Mouse (Mus musculus): ENCODE results near the gene Slc28a3. TPM values are rescaled to one million over a fixed set of nuclear protein-coding genes. Genes with fewer than 3 reads are reported as not detected.

Gene Slc28a3
- 0.25 TPM in 2 replicates for polyA plus RNA-seq (2015; fragmentation: Nextera tagmentation; extraction: Ambion mirVana)

DNA sequence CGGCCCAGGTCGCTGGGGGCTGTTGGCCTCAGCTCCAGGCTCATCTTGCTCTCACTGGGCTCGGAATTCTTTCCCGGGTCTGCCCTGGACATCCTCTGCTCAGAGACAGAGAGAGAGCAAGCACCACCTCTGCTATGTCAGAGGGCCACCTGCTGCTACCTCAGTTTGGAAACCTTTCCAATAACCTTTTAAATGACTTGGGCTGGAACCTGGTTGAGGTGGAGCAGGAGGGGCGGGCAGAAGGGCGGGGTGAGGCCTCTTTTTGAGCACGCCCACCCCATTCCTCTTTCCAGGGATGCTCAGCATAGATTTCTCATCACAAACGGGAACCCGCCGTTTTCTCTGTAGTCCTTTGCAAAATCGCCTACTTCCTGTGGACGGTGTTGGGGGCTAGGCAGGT, at the start of gene Slc28a3:
Gene Slc28a3 (minus strand): TSS at position 162 of the 400 bp plus-strand sequence.
- Histone ChIP-seq H3K27ac (ENCODE audit: low read depth, low read length) (no peak within 1 kb of the TSS), H3K4me1 (ENCODE audit: control insufficient read depth, insufficient read depth, low read depth, low read length) (no peaks in the 10 kb centered on the region), H3K4me2 (ENCODE audit: low read length) (no peak within 1 kb of the TSS), H3K36me3 (ENCODE audit: control insufficient read depth, insufficient read depth, low read length) (no peaks in the 10 kb centered on the region), H3K9me3 (ENCODE audit: control insufficient read depth, low read length) (no peaks in the 10 kb centered on the region), H3K4me3 (ENCODE audit: low read length) (no peak within 1 kb of the TSS), H3K27me3 (replicated peaks; ENCODE audit: control insufficient read depth, insufficient read depth, low read length) (no peaks in the 10 kb centered on the region), H3K9ac (ENCODE audit: low read depth, low read length) (no peak within 1 kb of the TSS)
- no peak for ATAC-seq
- 16% methylated on average over 12 of the region's 12 CpGs for WGBS

DNA sequence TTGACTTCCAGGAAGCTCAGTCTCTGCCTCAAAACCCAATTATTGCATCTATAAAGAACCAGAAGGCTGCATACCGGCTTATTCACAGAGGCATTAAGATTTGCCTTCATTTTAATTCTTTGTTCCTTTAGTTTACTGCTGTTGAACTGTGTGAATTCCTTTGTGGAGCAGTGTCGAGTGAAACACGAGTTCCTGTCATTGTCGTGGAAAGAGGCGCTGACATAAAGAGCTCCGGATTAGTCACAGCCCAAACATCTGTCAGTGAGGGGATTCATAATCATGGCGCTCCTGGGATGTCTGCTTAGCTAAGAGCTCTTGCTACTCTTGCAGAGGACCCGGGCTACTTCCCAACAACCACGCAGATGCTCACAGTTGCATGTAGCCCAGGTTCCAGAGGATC, 47.3 kb upstream of the Slc28a3 start:
- Histone ChIP-seq H3K27ac (ENCODE audit: low read depth, low read length) (no peak overlapping the region), H3K27me3 (replicated peaks; ENCODE audit: control insufficient read depth, insufficient read depth, low read length) (no peaks in the 10 kb centered on the region), H3K4me3 (ENCODE audit: low read length) (no peak overlapping the region), H3K9me3 (ENCODE audit: control insufficient read depth, low read length) (no peaks in the 10 kb centered on the region), H3K4me2 (ENCODE audit: low read length) (no peak overlapping the region), H3K36me3 (ENCODE audit: control insufficient read depth, insufficient read depth, low read length) (no peaks in the 10 kb centered on the region), H3K4me1 (ENCODE audit: control insufficient read depth, insufficient read depth, low read depth, low read length) (no peaks in the 10 kb centered on the region), H3K9ac (ENCODE audit: low read depth, low read length) (no peak overlapping the region)
- ATAC-seq: no peak
- 15% methylated on average over 9 of the region's 9 CpGs for WGBS

DNA sequence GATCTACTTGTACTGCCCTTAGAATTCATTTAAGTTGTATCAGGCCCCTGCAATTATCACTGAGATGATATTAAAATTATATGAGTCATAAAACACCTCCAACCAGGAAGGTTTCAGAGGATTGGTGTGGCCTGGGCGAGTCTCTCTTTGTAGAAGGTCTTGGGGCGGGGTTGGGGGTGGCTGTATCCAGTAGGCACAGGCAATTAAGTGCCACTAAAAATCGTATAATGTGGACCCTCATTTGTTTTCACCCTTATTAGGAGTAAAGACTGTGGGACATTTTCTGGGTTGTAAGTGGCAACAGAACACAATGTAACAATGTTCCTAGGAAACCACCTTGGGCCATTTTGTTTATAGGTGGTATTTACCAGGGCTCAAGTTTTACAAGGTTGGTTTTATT, 46.2 kb upstream of the Slc28a3 start:
- H3K36me3 ChIP-seq (ENCODE audit: control insufficient read depth, insufficient read depth, low read length): no peaks in the 10 kb centered on the region
- no peak overlapping the region for H3K4me2 ChIP-seq (ENCODE audit: low read length)
- H3K9me3 ChIP-seq (ENCODE audit: control insufficient read depth, low read length): no peaks in the 10 kb centered on the region
- ATAC-seq: no peak
- no peaks in the 10 kb centered on the region for H3K27me3 ChIP-seq (replicated peaks; ENCODE audit: control insufficient read depth, insufficient read depth, low read length)
- no peak overlapping the region for H3K4me3 ChIP-seq (ENCODE audit: low read length)
- no peak overlapping the region for H3K27ac ChIP-seq (ENCODE audit: low read depth, low read length)
- no peak overlapping the region for H3K9ac ChIP-seq (ENCODE audit: low read depth, low read length)
- WGBS: 87% methylated on average over 3 of the region's 3 CpGs
- H3K4me1 ChIP-seq (ENCODE audit: control insufficient read depth, insufficient read depth, low read depth, low read length): no peaks in the 10 kb centered on the region

DNA sequence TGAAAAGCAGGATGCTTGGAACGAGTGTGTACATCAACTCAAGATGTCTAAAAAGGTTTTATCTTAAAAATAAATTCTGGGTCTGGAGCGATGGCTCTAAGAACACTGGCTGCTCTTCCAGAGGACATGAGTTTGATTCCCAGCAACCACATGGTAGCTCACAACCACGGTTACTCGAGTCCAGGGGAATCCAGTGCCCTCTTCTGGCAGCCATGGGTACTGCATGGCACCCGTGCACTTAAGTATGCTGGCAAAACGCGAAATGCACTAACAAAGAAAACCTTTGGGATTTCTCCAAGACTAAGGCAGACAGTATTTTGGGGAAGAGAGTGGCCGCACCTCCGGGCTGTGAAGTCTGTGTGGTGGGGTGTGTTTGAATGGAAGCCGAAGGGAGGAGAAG, 44.9 kb upstream of the Slc28a3 start:
- Histone ChIP-seq H3K27me3 (replicated peaks; ENCODE audit: control insufficient read depth, insufficient read depth, low read length) (no peaks in the 10 kb centered on the region), H3K36me3 (ENCODE audit: control insufficient read depth, insufficient read depth, low read length) (no peaks in the 10 kb centered on the region), H3K4me2 (ENCODE audit: low read length) (no peak overlapping the region), H3K4me3 (ENCODE audit: low read length) (no peak overlapping the region), H3K9ac (ENCODE audit: low read depth, low read length) (no peak overlapping the region), H3K4me1 (ENCODE audit: control insufficient read depth, insufficient read depth, low read depth, low read length) (no peaks in the 10 kb centered on the region), H3K27ac (ENCODE audit: low read depth, low read length) (no peak overlapping the region), H3K9me3 (ENCODE audit: control insufficient read depth, low read length) (no peaks in the 10 kb centered on the region)
- WGBS: 81% methylated on average over 10 of the region's 10 CpGs
- ATAC-seq: no peak

DNA sequence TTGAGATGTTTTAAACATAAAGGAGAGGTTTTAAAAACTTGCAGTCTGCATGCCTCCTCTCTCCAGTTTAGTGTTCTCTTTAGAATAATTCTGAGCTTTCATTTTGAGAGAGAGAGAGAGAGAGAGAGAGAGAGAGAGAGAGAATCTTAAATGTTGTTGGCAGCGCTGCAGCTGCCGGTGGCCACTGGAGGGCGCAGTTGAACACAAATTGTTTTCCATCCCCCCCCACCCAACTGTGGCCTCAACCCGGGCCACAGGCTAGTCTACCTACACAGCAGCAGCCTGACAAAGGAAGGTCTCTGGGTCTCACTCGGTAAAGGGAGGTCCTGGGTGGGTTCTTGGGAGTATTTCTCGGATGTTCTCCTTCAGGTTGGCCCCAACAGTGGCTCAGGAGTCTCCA, 29.7 kb upstream of the Slc28a3 start:
- 9% methylated on average over 6 of the region's 6 CpGs for WGBS
- ATAC-seq: peak; percentile 66; the same call in 1 of the 2 replicates
- no peak overlapping the region for H3K9ac ChIP-seq (ENCODE audit: low read depth, low read length)
- no peak overlapping the region for H3K4me3 ChIP-seq (ENCODE audit: low read length)
- no peaks in the 10 kb centered on the region for H3K27me3 ChIP-seq (replicated peaks; ENCODE audit: control insufficient read depth, insufficient read depth, low read length)
- no peaks in the 10 kb centered on the region for H3K9me3 ChIP-seq (ENCODE audit: control insufficient read depth, low read length)
- H3K4me2 ChIP-seq (ENCODE audit: low read length): no peak overlapping the region
- H3K27ac ChIP-seq (ENCODE audit: low read depth, low read length): no peak overlapping the region
- H3K36me3 ChIP-seq (ENCODE audit: control insufficient read depth, insufficient read depth, low read length): no peaks in the 10 kb centered on the region
- H3K4me1 ChIP-seq (ENCODE audit: control insufficient read depth, insufficient read depth, low read depth, low read length): peaks cover 2% of the 10 kb centered on the region; the same call in 1 of the 2 replicates

DNA sequence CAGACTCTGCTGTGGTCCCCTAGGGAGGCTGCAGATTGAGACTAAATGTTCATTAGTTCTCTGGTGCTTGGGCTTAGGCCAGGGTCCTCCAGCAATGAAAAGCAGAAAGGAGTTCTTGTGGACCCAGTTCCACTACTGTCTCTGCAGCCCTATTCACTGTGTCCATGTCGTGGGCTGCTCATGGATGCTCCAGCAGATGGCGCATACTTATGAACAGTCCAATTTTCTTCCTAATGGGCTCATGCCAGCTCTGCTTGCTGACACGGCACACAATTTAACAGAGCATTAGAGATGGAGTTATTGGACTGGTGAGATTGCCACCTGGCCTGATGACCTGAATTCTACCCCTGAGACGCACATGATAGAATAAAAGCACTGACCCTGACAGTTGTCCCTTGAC, 28.3 kb upstream of the Slc28a3 start:
- Histone ChIP-seq H3K9me3 (ENCODE audit: control insufficient read depth, low read length) (no peaks in the 10 kb centered on the region), H3K36me3 (ENCODE audit: control insufficient read depth, insufficient read depth, low read length) (no peaks in the 10 kb centered on the region), H3K27ac (ENCODE audit: low read depth, low read length) (no peak overlapping the region), H3K27me3 (replicated peaks; ENCODE audit: control insufficient read depth, insufficient read depth, low read length) (no peaks in the 10 kb centered on the region), H3K4me1 (ENCODE audit: control insufficient read depth, insufficient read depth, low read depth, low read length) (peaks cover 2% of the 10 kb centered on the region; the same call in 1 of the 2 replicates), H3K4me2 (ENCODE audit: low read length) (no peak overlapping the region), H3K4me3 (ENCODE audit: low read length) (no peak overlapping the region), H3K9ac (ENCODE audit: low read depth, low read length) (no peak overlapping the region)
- WGBS: 16% methylated on average over 4 of the region's 4 CpGs
- peak; percentile 86 for ATAC-seq

DNA sequence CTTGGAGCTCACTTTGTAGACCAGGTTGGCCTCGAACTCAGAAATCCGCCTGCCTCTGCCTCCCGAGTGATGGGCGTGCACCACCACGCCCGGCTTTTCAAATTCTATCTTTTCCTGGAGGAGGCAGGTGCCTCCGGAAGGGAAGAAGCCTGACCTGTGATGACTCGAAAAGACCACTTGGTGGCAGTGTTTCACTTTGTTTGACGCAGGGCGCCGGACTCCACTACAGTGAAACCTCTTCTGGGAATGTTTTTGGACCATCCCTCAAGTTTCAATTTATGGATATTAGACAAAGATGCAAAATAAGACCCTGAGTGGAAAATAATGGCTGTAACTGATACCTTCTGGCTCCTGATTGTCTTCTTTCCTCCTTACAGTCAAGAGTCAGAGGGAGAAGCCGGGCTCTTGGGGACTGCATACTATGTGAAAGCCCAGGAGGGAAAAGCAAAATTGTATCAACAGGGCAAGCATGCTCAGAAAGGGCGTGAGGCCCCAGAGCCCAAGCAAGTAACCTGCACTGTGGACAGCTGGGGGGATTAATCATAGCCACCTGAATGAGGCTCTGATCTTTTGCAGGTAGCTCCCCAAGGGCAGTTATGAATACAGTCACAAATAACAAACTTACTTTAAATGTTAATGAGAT, 26.8 kb upstream of the Slc28a3 start:
- Histone ChIP-seq H3K4me3 (ENCODE audit: low read length) (no peak overlapping the region), H3K9ac (ENCODE audit: low read depth, low read length) (no peak overlapping the region), H3K27me3 (replicated peaks; ENCODE audit: control insufficient read depth, insufficient read depth, low read length) (no peaks in the 10 kb centered on the region), H3K36me3 (ENCODE audit: control insufficient read depth, insufficient read depth, low read length) (no peaks in the 10 kb centered on the region), H3K9me3 (ENCODE audit: control insufficient read depth, low read length) (no peaks in the 10 kb centered on the region), H3K4me1 (ENCODE audit: control insufficient read depth, insufficient read depth, low read depth, low read length) (peaks cover 2% of the 10 kb centered on the region; the same call in 1 of the 2 replicates), H3K4me2 (ENCODE audit: low read length) (no peak overlapping the region), H3K27ac (ENCODE audit: low read depth, low read length) (no peak overlapping the region)
- 17% methylated on average over 13 of the region's 13 CpGs for WGBS
- ATAC-seq: peak; percentile 59; the same call in 1 of the 2 replicates

DNA sequence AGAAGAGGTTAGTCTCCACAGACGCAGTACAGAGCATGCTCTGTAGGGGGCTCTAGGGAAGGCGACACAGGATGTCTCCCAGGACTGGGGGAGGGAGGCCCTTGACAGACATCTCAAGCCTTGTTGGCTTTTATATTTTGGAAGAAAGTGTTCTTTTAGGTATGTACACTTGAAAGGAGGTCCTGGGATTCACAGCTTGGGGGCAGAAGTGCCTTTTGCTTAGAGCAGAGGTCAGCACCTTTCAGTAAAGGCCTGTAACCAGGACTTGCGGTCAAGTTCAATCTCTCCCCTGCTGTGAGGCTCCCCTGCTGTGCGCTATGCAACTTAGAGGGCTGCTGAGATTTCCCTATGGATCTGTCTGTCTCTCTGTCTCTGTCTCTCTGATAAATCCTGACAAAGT, 23.2 kb upstream of the Slc28a3 start:
- H3K4me3 ChIP-seq (ENCODE audit: low read length): no peak overlapping the region
- no peaks in the 10 kb centered on the region for H3K36me3 ChIP-seq (ENCODE audit: control insufficient read depth, insufficient read depth, low read length)
- no peaks in the 10 kb centered on the region for H3K27me3 ChIP-seq (replicated peaks; ENCODE audit: control insufficient read depth, insufficient read depth, low read length)
- no peak overlapping the region for H3K4me2 ChIP-seq (ENCODE audit: low read length)
- H3K27ac ChIP-seq (ENCODE audit: low read depth, low read length): no peak overlapping the region
- H3K4me1 ChIP-seq (ENCODE audit: control insufficient read depth, insufficient read depth, low read depth, low read length): peaks cover 2% of the 10 kb centered on the region; the same call in 1 of the 2 replicates
- ATAC-seq: no peak
- H3K9ac ChIP-seq (ENCODE audit: low read depth, low read length): no peak overlapping the region
- no peaks in the 10 kb centered on the region for H3K9me3 ChIP-seq (ENCODE audit: control insufficient read depth, low read length)
- WGBS: 22% methylated on average over 4 of the region's 4 CpGs

DNA sequence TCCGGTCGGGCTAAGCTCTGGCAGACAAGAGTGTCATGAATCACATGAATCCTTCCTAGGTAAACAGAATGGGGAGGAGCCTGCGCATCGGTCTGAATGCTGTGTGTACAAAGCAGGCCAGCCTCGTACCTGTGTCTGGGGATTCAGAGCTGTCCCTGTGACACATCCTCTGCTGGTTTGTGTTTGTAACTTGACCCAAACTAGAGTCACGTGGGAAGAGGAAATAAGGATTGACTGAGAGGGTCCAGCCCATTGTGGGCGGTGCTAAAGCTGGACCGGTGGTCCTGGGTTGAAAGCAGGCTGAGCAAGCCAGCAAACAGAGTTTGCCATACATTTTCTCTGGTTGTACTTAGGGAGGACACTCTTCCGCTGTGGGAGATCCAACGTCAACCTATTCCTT, 20.1 kb upstream of the Slc28a3 start:
- Histone ChIP-seq H3K27ac (ENCODE audit: low read depth, low read length) (no peak overlapping the region), H3K9ac (ENCODE audit: low read depth, low read length) (no peak overlapping the region), H3K36me3 (ENCODE audit: control insufficient read depth, insufficient read depth, low read length) (no peaks in the 10 kb centered on the region), H3K9me3 (ENCODE audit: control insufficient read depth, low read length) (no peaks in the 10 kb centered on the region), H3K4me1 (ENCODE audit: control insufficient read depth, insufficient read depth, low read depth, low read length) (no peaks in the 10 kb centered on the region), H3K4me2 (ENCODE audit: low read length) (no peak overlapping the region), H3K27me3 (replicated peaks; ENCODE audit: control insufficient read depth, insufficient read depth, low read length) (no peaks in the 10 kb centered on the region), H3K4me3 (ENCODE audit: low read length) (no peak overlapping the region)
- 52% methylated on average over 10 of the region's 10 CpGs for WGBS
- no peak for ATAC-seq
